Mouse (Mus musculus): ENCODE measurements around the gene Plekho2.

Plekho2 gene

DNA sequence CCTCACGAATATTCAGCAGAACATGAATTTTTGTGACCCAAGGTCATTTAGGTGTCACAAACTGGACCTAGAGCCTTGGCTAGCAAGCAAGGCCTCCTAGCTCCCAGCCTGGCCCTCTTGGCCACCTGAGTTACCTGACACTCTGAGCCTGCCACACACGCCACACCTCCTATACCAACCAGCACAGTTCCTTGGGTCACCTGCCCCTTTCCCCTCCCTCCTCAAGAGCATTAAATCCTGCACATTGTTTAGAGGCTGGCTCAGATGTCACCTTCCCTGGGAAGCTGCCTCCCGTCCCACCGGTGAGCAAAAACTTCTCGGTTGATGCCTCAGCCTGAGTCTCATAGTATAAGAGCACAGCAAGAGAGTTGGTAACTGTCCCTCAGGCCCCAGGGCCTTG lies 48.6 kb downstream of the Plekho2 start:
- DNase-seq (ENCODE audit: low read depth, low spot score) = no peak

DNA sequence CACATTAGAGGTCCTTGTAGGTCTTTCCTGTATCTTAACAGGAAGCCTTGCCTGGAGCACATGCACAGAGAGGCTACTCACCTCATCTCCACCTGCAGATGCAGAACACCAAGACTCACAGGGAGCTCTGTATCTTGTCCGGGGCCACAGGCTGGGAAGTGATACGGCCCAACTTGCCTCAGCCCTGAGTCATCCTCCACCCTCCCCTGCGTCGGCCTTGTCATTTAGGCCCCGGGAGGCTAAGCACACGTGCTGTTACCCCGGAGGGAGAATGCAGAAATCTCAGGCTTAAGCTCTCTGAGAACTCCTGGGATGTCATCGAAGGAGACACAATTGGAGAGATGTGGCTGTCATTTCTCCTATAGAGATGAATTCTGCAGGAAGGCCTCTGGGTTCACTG lies 50.2 kb downstream of the Plekho2 start:
- no peak for DNase-seq (ENCODE audit: low read depth, low spot score)

DNA sequence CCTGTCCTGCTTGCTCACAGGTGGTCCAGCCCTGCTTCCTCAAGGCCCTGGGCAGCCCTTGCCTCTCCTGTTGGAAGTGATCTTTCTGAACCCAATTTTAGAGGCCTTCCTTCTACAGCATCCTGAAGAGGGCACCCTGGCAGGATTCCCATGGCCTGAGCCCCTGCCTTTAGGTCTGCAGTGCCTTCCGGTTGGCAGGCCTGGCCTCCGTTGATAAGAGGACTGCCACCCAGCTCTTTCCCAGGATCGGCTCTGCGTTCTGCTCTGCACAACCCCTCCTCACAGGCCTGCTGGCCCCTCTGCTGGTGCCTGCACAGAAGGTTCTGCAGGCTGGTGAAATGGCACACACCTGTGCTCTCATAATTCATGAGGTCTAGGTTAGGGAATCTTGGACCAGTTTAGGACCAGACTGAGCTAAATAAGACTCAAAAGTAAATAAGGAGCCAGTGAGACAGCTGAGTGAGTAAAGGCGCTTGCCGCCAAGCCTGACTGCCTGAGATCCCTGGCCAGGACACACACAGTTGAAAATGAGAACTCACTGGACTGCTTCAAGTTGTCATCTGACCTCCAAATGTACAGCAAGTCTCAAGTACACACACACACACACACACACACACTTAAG lies 51.3 kb downstream of the Plekho2 start:
- no peak for DNase-seq (ENCODE audit: low read depth, low spot score)

DNA sequence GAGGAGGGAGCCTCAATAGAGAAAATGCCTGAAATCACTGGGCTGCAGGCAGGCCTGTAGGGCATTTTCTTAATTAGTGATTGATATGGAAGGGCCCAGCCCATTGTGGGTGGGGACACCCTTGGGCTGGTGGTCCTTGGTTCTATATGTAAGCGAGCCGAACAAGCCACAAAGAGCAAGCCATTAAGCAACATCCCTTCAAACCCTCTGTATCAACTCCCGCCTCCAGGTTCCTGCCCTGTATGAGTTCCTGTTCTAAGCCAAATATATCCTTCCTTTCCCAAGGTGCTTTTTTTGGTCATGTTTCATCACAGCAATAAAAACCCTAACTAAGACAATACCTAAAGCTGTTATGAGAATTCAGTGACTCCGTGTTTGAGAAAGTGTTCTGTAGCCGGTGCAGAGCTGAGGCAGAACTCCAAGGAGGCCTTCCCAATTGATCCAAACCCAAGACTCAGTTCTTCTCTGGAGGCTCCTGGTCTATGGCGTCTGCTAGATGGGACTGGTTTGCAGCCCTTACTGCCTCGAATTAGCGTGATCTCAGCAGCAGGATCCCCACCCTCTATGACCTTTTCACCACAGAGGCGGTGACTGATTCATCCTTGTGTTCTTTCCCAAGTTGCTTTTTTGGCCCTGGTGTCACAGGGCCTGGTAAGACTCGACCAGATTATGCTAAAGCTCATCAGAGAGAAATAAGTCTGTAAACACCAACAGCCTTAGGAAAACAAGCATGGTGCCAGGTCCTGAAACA lies 54.2 kb downstream of the Plekho2 start:
- no peak for DNase-seq (ENCODE audit: low read depth, low spot score)

DNA sequence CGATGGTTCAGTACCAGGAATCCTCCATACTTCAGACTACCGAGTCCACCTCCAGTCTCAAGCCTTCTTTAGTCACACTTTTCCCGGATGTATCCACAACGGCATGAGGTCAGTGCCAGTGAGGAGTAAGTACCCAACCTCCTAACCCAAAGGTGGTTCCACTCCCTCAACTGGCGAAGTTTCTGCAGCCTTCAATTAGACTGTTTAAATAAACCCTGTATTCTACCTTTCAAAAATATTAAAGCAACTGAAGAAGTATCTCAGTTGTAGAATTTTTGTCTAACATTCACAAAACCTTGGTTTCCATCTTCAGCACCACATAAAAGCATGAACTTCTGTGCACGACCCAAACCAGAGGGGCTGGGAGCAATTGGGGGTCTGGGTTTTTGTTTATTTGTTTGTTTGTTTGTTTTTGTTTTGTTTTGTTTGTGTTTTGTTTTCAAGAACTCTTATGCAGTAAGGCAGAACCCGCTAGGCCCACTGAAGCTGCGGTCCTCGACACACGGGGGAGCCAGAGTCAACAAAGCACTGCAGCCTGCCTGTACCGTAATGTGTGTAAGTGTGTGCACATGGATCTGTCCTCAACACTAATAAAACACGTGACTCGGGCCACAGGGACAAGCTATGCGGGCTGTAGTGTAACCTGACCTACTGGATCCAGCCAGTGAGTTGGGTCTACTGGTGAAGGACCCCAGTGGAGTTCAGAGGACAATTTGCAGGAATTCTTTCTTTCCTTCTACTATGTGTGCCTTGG lies 56.1 kb downstream of the Plekho2 start:
- peak; percentile 83 for DNase-seq (ENCODE audit: low read depth, low spot score)

DNA sequence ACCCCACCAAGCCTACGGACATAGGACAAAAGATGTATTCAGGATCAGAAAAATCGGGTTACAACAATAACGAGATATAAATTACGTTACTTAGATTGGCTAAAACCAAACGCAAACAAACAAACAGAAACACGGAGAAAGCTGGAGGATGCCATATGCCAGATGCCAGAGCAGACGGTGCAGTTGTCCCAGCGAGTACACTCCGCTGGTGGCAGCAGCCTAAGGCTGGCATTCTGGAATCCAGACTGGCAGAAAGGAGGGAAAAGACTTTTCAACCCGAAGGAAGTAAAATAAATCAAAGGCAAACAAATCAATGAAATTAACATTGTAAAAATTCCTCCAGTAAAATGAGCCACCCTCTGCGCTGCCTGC lies 59.3 kb downstream of the Plekho2 start:
- no peak for DNase-seq (ENCODE audit: low read depth, low spot score)

DNA sequence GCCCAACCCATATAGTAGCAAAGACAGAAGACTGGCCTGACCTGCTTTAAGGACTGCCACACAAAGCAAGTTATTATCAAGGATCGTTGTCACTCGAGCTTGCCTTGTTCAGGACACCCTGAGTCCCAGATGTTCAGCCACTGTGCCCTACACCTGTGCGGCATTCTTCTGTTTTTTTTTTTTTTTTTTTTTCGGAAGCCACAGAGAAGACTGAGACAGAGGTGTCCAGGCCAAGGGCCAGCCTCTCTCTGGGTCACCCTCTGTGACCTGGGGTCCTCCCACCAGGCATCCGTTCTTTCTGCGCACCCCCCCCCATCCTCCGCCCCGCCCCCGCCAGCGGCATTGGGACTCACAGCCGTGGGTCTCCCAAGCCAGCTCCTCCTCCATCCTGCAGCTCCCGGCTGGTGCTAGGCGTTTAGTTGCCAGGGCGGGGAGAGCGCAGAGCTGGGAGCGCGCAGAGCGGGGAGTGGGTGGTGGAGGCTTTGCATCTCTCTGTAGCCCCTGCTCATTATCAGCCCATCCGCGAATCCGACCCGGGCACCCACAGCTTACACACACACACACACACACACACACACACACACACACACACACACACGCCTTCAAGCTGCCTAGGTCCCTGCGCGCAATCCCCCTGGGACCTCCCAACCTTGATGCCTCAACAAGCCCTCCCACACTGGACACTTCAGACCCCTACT lies 59.9 kb downstream of the Plekho2 start, which contains the start of gene Ankdd1a:
Ankdd1a (minus strand) TSS at position 387 of the 698 bp plus-strand sequence.
- peak; percentile 40 for DNase-seq (ENCODE audit: low read depth, low spot score)

DNA sequence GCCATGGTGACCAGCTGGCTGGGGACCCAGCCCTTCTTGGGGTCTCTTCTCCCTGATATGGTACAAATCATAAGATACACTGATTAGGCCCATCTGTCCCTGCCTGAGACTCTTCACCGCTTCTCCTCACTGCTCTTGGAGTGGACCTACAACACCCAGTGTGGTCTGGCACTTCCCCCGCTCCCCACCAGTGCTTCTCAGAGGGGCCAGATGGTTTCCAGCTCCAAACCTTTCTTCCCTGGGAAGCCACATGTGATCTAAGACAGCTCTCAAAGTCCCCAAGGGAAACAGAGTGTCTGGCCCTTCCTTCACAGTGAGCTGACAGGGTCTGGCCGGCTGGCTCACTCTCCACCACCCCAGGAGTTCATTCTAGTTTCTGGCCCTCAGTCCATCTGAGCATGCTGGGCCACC lies 65.0 kb downstream of the Plekho2 start:
- DNase-seq (ENCODE audit: low read depth, low spot score) = peak; percentile 24

DNA sequence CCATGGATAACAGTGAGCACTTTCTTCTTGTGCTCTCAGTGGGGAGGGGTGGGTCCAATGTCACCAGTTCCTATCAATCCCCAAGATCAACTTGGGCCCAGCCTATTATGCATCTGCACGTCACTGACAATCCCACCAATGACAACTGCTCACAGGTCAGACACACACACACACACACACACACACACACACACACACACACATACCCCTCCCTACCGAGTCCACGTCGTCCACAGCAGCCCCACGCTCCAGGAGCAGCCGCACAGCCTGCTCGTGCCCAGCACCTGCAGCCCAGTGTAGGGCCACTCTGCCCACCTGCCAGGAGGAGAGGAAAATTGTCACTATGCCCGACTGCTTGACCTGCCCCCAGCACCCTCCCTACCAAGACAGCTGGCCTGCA lies 65.4 kb downstream of the Plekho2 start:
- DNase-seq (ENCODE audit: low read depth, low spot score) = no peak

DNA sequence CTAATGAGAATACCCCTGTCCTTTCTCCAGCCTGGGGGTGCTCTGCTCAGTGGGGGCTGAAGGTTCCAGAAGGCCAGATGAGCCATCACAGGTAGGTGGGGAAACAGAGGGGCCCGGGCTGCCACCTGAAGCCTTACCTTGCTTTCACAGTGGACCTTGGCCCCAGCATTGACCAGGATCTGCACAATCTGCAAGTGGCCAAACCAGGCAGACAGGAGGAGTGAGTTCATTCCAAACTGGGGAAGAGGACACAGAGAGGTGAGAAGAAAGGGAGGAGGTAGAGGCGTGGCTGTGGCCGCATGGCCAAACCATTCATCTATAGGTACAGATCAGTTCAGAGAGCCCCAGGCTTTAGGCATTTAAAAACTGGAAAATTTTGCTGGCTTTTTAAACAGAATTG lies 67.3 kb downstream of the Plekho2 start:
- no peak for DNase-seq (ENCODE audit: low read depth, low spot score)

DNA sequence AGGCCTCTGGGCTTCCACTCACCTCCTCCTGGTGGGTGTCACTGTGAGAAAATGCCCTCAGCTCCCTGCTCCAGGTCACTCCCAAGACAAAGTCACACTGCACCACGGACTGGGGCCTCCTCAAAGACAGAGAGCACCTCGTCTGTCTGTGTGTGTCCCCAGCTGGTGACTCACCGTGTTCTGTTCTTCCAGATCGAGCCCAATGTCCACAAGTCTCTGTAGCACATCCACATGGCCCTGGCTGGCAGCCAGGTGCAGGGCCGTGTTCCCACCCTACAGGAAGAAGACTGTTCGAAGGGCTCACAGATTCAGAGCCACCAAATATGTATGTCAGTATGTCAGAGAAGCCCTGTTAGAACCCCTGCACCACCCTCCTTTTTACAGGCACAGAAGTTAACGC lies 71.4 kb downstream of the Plekho2 start:
- DNase-seq (ENCODE audit: low read depth, low spot score) = no peak

DNA sequence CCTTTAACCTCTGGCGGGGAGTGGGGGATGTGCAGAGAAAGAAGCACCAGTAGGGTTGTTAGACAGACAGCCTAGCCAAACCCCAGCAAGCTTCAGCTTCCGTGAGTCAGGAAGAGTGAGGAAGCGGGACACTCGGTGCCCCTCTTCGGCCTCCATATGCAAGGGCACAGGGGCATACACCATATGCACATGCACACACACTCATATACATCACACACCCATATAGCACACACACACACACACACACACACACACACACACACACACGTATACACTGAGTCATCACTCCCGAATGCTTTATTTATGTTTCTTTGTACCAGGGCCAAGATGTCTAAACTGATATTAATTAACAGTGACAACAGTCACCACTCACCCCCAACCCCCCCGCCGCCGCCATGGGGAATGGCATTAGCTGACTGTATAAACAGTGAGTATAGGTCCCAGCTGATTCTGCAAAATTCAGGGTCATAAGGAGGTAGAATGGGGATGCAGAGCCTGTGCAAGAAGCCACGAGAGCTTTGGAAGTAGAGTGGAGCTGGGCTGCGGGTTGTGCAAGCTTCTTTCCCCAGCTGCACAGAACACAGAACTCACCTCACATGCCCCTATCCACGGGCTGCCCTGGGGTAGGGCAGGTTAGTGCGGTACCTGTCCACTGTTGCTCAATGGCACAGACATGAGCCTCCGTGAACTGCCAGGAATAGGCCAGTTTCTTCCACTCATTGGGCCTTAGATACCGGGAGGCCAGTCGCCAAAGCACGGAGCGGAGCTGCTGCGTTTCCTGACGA lies 76.9 kb downstream of the Plekho2 start:
- DNase-seq (ENCODE audit: low read depth, low spot score) = no peak
